Mouse (Mus musculus) forebrain, postnatal 0 days (tissue): ENCODE data around the gene Ppip5k1. TPM values are rescaled to one million over a fixed set of nuclear protein-coding genes. Genes with fewer than 3 reads are reported as not detected.
A peak's percentile ranks its signal among the peaks of the same experiment; 100 is the strongest.

Source experiments
- ATAC-seq: fragments of 200-750 bp; cut with Nextera tagmentation; 2 replicates; pipeline ENCODE4 v1.8.0; 2017; ENCODE audit warnings: mild to moderate bottlenecking, moderate library complexity
- DNase-seq: peaks from one replicate; pipeline ENCODE4 v3.0.0-alpha.2; 2015
- H3K27ac ChIP-seq: fragments of 300-500 bp; sonication (generic); 2 replicates; pipeline ENCODE4 v1.5.1; 2014; ENCODE audit warnings: low read depth, mild to moderate bottlenecking, antibody characterized with exemption, low read length, moderate library complexity, mixed read lengths
- H3K27me3 ChIP-seq: fragments of 300-500 bp; sonication (generic); 2 replicates; pipeline ENCODE4 v1.6.1; 2014; ENCODE audit warnings: mild to moderate bottlenecking, low read length, mixed read lengths; ENCODE audit not compliant: insufficient read depth
- H3K36me3 ChIP-seq: fragments of 300-500 bp; sonication (generic); 2 replicates; pipeline ENCODE4 v1.6.1; 2014; ENCODE audit warnings: mild to moderate bottlenecking, moderate library complexity; ENCODE audit not compliant: insufficient read depth
- H3K4me1 ChIP-seq: fragments of 300-500 bp; sonication (generic); 2 replicates; pipeline ENCODE4 v1.6.1; 2014; ENCODE audit warnings: antibody characterized with exemption; ENCODE audit not compliant: insufficient read depth
- H3K4me2 ChIP-seq: fragments of 300-500 bp; sonication (generic); 2 replicates; pipeline ENCODE4 v1.6.1; 2014; ENCODE audit warnings: low read depth, mild to moderate bottlenecking, moderate library complexity
- H3K4me3 ChIP-seq: fragments of 300-500 bp; sonication (generic); 2 replicates; pipeline ENCODE4 v1.5.1; 2014; ENCODE audit warnings: low read depth, low read length, mixed read lengths
- H3K9ac ChIP-seq: fragments of 300-500 bp; sonication (generic); 2 replicates; pipeline ENCODE4 v1.6.1; 2014; ENCODE audit warnings: mild to moderate bottlenecking
- H3K9me3 ChIP-seq: fragments of 300-500 bp; sonication (generic); 2 replicates; pipeline ENCODE4 v1.6.1; 2016; ENCODE audit warnings: low read length
- CTCF ChIP-seq: sonication (generic); IDR thresholded peaks from 2 replicates; pipeline ENCODE4 v1.5.1; 2016; ENCODE audit warnings: antibody characterized with exemption, control low read depth, low read depth
- WGBS: fragments of 180-500 bp; shearing (Covaris S2); extraction: QIAGEN DNeasy Blood & Tissue Kit; methylation state at CpG from one replicate; pipeline ENCODE4 v1.1.7; 2014; 5-methylcytosine and 5-hydroxymethylcytosine counted together
- polyA plus RNA-seq: library from polyadenylated mRNA; unstranded; fragments of >200 nt; fragmentation: Nextera tagmentation; extraction: Ambion mirVana; gene quantifications from 2 replicates; pipeline ENCODE4 v1.2.1, GENCODE M21; 2015
- total RNA-seq: library from RNA; depleted of rRNA; stranded (reverse); fragments of >200 nt; gene quantifications from 2 replicates; pipeline ENCODE4 v1.2.3, GENCODE M21; 2014; rRNA removed

Ppip5k1 gene
- total and polyA plus RNA-seq, 2 experiments from 2014 or later = 12.4 to 13.6 TPM

DNA sequence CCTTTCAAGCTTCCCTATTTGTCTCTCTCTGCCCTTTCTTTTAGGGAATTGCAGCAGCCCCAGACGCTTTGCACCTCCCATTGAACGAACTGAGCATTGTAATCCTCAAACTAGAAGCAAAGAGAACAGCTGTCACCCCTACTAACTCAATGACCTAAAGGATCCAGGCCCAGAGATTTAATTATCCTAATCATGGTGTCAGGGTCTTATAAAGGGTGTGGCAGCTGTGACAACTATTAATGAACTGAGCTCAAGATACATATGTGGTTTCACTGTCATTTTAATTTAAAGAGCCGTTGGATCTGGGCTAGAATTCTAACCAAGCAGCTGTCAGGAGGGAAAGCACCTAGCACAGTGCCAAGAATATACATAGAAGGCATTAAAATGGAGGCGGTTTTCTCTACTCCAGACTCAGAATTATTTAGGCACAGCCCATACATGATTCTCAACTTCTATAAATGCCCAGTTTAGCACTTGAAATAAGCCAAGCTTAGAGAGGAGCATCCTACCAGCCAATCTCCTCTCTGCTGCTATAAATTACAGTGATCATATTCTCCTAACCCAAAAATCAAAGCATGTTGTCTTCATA lies 83.2 kb downstream of the Ppip5k1 start:
- Histone ChIP-seq H3K36me3 (peaks cover 24% of the 10 kb centered on the region), H3K4me1 (peaks cover 16% of the 10 kb centered on the region; the same call in 1 of the 2 replicates), H3K4me3 (peak overlapping the region; percentile 73), H3K27me3 (no peaks in the 10 kb centered on the region), H3K9ac (peak overlapping the region; percentile 77), H3K9me3 (no peaks in the 10 kb centered on the region), H3K27ac (peak overlapping the region; percentile 89), H3K4me2 (peak overlapping the region; percentile 63)
- DNase-seq = peak; percentile 66
- ATAC-seq = peak; percentile 8
- WGBS = 8% methylated on average over 4 of the region's 4 CpGs
- no peak for TF ChIP-seq CTCF

GRCm38 (mm10) chr2:121271236-121271927 lies 83.8 kb downstream of the Ppip5k1 start, which contains the start of gene Trp53bp1:
TSS of gene Trp53bp1 (minus strand) at chr2:121271407.
- H3K4me3 ChIP-seq = peak within 1 kb of the TSS; percentile 73
- H3K9ac ChIP-seq = peak within 1 kb of the TSS; percentile 77
- WGBS = 3% methylated on average over 37 of the region's 37 CpGs
- TF ChIP-seq CTCF = no peak; the same call in 1 of the 2 replicates
- peak within 1 kb of the TSS; percentile 89 for H3K27ac ChIP-seq
- H3K9me3 ChIP-seq = no peaks in the 10 kb centered on the region
- DNase-seq = peak; percentile 97
- H3K36me3 ChIP-seq = peaks cover 28% of the 10 kb centered on the region
- H3K4me1 ChIP-seq = peaks cover 16% of the 10 kb centered on the region; the same call in 1 of the 2 replicates
- H3K27me3 ChIP-seq = no peaks in the 10 kb centered on the region
- peak within 1 kb of the TSS; percentile 63 for H3K4me2 ChIP-seq
- peak; percentile 99 for ATAC-seq

DNA sequence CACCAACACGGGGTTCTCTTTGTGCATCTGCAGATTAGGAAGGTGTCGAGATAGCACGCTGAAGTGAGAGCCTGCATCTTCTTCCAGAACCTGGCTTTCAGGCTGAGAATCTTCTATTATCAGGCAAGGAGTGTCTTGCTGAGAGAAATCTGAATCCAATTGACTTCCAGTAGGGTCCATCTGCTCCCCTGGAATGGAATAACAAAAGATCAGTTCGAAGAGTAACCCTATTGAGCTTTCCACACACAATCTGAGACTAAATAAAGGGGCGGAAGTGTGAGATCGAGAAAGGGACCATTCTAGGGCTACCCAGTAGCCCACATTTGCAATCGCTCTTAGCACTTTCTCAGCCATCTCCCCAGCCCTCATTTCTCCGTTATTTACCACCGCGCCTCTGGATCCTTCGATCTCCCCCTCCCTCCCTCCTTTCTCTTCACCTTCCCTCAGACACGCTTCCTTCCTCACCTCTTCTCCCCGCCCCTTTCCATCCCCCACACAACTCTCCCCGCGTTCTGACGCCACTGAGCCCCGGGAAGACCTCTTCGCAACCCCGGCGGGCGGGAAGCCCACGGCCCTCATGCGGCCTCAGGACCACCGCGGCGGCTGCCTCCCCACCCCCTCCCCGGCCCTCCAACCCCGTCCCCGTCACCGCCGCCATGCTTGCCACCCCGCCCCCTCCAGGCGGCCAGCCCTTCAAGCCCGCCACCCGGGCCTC lies 84.5 kb downstream of the Ppip5k1 start:
- WGBS = 1% methylated on average over 33 of the region's 35 CpGs

DNA sequence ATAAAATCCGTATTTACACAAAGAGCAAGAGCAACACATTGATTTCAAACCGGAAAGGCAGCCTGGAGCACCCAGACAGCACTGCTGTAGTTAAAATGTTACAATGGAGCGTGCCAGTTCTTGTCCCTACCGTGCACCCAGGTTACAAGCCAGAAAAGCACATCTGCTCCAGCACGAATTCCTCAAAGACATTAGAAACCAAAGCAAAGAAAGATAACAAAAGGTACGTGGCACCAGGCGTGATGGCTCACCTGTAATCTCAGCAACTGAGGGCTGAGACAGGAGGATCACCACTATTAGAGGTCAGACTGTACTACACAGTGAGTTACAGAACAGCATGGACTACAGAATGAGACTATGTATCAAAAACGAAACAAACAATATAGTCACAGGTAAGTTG lies 86.8 kb downstream of the Ppip5k1 start:
- no peaks in the 10 kb centered on the region for H3K9me3 ChIP-seq
- no peak for TF ChIP-seq CTCF
- H3K4me2 ChIP-seq = no peak overlapping the region
- no peak overlapping the region for H3K27ac ChIP-seq
- no peaks in the 10 kb centered on the region for H3K27me3 ChIP-seq
- WGBS = 77% methylated on average over 8 of the region's 8 CpGs
- H3K9ac ChIP-seq = no peak overlapping the region
- peaks cover 28% of the 10 kb centered on the region for H3K36me3 ChIP-seq
- DNase-seq (no peak), ATAC-seq (no peak)
- peaks cover 16% of the 10 kb centered on the region; the same call in 1 of the 2 replicates for H3K4me1 ChIP-seq
- no peak overlapping the region for H3K4me3 ChIP-seq

More for the DNA sequence above, 84.5 kb downstream of the Ppip5k1 start:
- ATAC-seq (peak; percentile 79), DNase-seq (no peak)
- H3K27me3 ChIP-seq = no peaks in the 10 kb centered on the region
- H3K4me3 ChIP-seq = peak overlapping the region; percentile 73
- H3K4me2 ChIP-seq = peak overlapping the region; percentile 63
- peaks cover 16% of the 10 kb centered on the region; the same call in 1 of the 2 replicates for H3K4me1 ChIP-seq
- TF ChIP-seq CTCF = no peak
- peaks cover 28% of the 10 kb centered on the region for H3K36me3 ChIP-seq
- H3K9ac ChIP-seq = peak overlapping the region; percentile 77
- H3K9me3 ChIP-seq = no peaks in the 10 kb centered on the region
- H3K27ac ChIP-seq = peak overlapping the region; percentile 89

Other genes with a start within 250 kb of the Ppip5k1 start
- gene Tgm7, start 245.6 kb downstream of the Ppip5k1 start, total RNA-seq = not detected in 2 replicates
- gene Tgm7, start 245.6 kb downstream of the Ppip5k1 start, polyA plus RNA-seq = not detected in 2 replicates
- gene Adal, start 215.0 kb downstream of the Ppip5k1 start, total RNA-seq = 21.8 and 24.2 TPM in 2 replicates
- 19.4 and 23.4 TPM in 2 replicates for gene Adal, start 215.0 kb downstream of the Ppip5k1 start, polyA plus RNA-seq
- gene Lcmt2, start 214.7 kb downstream of the Ppip5k1 start, total RNA-seq = 8.6 and 12.0 TPM in 2 replicates
- gene Lcmt2, start 214.7 kb downstream of the Ppip5k1 start, polyA plus RNA-seq = 13.2 and 16.3 TPM in 2 replicates
- 26.1 and 29.7 TPM in 2 replicates for gene Tubgcp4, start 184.7 kb downstream of the Ppip5k1 start, total RNA-seq
- gene Tubgcp4, start 184.7 kb downstream of the Ppip5k1 start, polyA plus RNA-seq = 12.4 and 18.5 TPM in 2 replicates
- 7.4 and 8.0 TPM in 2 replicates for gene Zscan29, start 184.3 kb downstream of the Ppip5k1 start, total RNA-seq
- gene Zscan29, start 184.3 kb downstream of the Ppip5k1 start, polyA plus RNA-seq = 3.5 and 4.9 TPM in 2 replicates
- 154 and 183 TPM in 2 replicates for gene Trp53bp1, start 84.0 kb downstream of the Ppip5k1 start, total RNA-seq
- 49.9 and 80.9 TPM in 2 replicates for gene Trp53bp1, start 84.0 kb downstream of the Ppip5k1 start, polyA plus RNA-seq
- gene Map1a, start 65.8 kb downstream of the Ppip5k1 start, total RNA-seq = 75.6 and 76.0 TPM in 2 replicates
- 18.1 and 27.4 TPM in 2 replicates for gene Map1a, start 65.8 kb downstream of the Ppip5k1 start, polyA plus RNA-seq
- 73.2 and 77.4 TPM in 2 replicates for gene Ckmt1, start 2.3 kb upstream of the Ppip5k1 start, total RNA-seq
- gene Ckmt1, start 2.3 kb upstream of the Ppip5k1 start, polyA plus RNA-seq = 69.3 and 80.6 TPM in 2 replicates
- not detected in 2 replicates for gene Strc, start 31.8 kb upstream of the Ppip5k1 start, total RNA-seq
- gene Strc, start 31.8 kb upstream of the Ppip5k1 start, polyA plus RNA-seq = not detected in 2 replicates
- gene Pdia3, start 58.4 kb upstream of the Ppip5k1 start, total RNA-seq = 63.4 and 69.9 TPM in 2 replicates
- gene Pdia3, start 58.4 kb upstream of the Ppip5k1 start, polyA plus RNA-seq = 215 and 267 TPM in 2 replicates
- 4.9 and 7.2 TPM in 2 replicates for gene Catsper2, start 58.4 kb upstream of the Ppip5k1 start, total RNA-seq
- 2.4 and 3.3 TPM in 2 replicates for gene Catsper2, start 58.4 kb upstream of the Ppip5k1 start, polyA plus RNA-seq
- 0.23 TPM in 1 of 2 replicates, not detected in the other for gene Ell3, start 88.9 kb upstream of the Ppip5k1 start, total RNA-seq
- gene Ell3, start 88.9 kb upstream of the Ppip5k1 start, polyA plus RNA-seq = 1.2 and 1.4 TPM in 2 replicates
- gene Serf2, start 93.8 kb upstream of the Ppip5k1 start, total RNA-seq = 323 and 378 TPM in 2 replicates
- gene Serf2, start 93.8 kb upstream of the Ppip5k1 start, polyA plus RNA-seq = 303 and 370 TPM in 2 replicates
- gene Hypk, start 97.9 kb upstream of the Ppip5k1 start, total RNA-seq = 16.8 and 22.0 TPM in 2 replicates
- gene Hypk, start 97.9 kb upstream of the Ppip5k1 start, polyA plus RNA-seq = 114 and 121 TPM in 2 replicates
- gene Serinc4, start 101.4 kb upstream of the Ppip5k1 start, total RNA-seq = 3.1 and 6.2 TPM in 2 replicates
- 1.2 and 1.8 TPM in 2 replicates for gene Serinc4, start 101.4 kb upstream of the Ppip5k1 start, polyA plus RNA-seq
- gene Mfap1b, start 118.7 kb upstream of the Ppip5k1 start, total RNA-seq = 34.5 and 36.4 TPM in 2 replicates
- 44.6 and 58.4 TPM in 2 replicates for gene Mfap1b, start 118.7 kb upstream of the Ppip5k1 start, polyA plus RNA-seq
- gene Mfap1a, start 151.3 kb upstream of the Ppip5k1 start, total RNA-seq = 16.1 and 25.7 TPM in 2 replicates
- 12.8 and 20.4 TPM in 2 replicates for gene Mfap1a, start 151.3 kb upstream of the Ppip5k1 start, polyA plus RNA-seq
- 4.7 and 5.1 TPM in 2 replicates for gene Wdr76, start 151.3 kb upstream of the Ppip5k1 start, total RNA-seq
- gene Wdr76, start 151.3 kb upstream of the Ppip5k1 start, polyA plus RNA-seq = 0.88 and 1.5 TPM in 2 replicates